ENCODE assay signal across 9 mouse cellular contexts in the genomic region with DNA sequence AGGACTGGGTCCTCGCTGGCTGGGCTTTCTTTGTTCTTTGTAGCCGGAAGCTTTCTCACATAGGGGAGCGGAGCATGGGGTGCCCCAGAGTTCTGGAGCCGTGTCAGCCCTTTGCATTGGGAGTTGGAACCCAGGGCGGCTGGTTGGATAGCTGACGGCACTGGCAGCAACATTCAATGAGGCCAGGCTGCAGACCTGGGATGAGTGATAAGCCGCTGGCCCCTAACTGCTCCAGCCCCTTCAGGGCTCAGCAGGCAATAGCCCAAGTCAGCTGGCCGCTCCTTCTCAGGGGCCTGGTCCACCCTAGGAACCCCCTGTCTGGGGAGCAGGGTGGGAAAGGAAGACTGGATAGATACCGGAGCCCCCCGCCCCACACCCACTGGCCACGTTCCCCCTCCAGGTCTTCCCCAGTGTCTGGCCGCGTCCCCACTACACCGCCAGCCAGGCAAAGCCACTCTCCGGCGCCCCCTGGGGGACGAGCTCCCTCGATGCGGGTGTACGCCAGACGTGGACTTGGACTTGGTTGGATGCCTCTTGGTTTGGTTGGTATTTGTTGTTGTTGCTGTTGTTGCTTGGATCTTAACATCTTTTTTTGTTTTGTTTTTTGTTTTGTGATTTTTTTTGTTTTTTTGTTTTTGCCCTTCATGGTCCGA. TPM values are rescaled to one million over a fixed set of nuclear protein-coding genes. Genes with fewer than 3 reads are reported as not detected.
DNase-seq lines count a peak whose midpoint lies in the region; ATAC-seq lines count a peak whose summit lies in the region.
"Had no signal": no experiment of that assay in that cellular context is flagged by ENCODE, and none has a peak within 500 bp of the region (broad histone marks: within the 10 kb centered on the region; RNA-seq: fewer than 3 reads in every experiment).

No protein-coding gene starts in this region.

- H3K9ac ChIP-seq in kidney, embryonic 16.5 days (replicated peaks; ENCODE audit: low read length), result no peak overlapping the region
- H3K9ac ChIP-seq in lung, embryonic 16.5 days (ENCODE audit: low read length), result peak overlapping the region; percentile 46

- peak overlapping the region; percentile 42 for H3K4me3 ChIP-seq in embryonic facial prominence, embryonic 10.5 days
- H3K4me3 ChIP-seq in heart, embryonic 10.5 days, result peak overlapping the region; percentile 37
- H3K4me3 ChIP-seq in kidney, embryonic 16.5 days (ENCODE audit: low read length), result no peak overlapping the region
- no peak overlapping the region for H3K4me3 ChIP-seq in lung, embryonic 16.5 days (ENCODE audit: low read length)
- H3K4me3 ChIP-seq: erythroblast, embryonic 14.5 days had no signal

- peaks cover 40% of the 10 kb centered on the region for H3K4me1 ChIP-seq in embryonic facial prominence, embryonic 10.5 days
- peaks cover 34% of the 10 kb centered on the region for H3K4me1 ChIP-seq in heart, embryonic 10.5 days
- peaks cover 30% of the 10 kb centered on the region for H3K4me1 ChIP-seq in kidney, embryonic 16.5 days (ENCODE audit: insufficient read depth, low read length)
- 0 out of 2 replicates have a peak, but pooled peaks cover 2% of the 10 kb centered on the region for H3K4me1 ChIP-seq in lung, embryonic 16.5 days (replicated peaks; ENCODE audit: control insufficient read depth, insufficient read depth, low read length)

- peak; percentile 65 for DNase-seq in right cerebral cortex, adult 18-20 months
- DNase-seq in right cerebral cortex, postnatal 36 days (ENCODE audit: low spot score in 2 of 2), result no peak
- peak; percentile 88 for DNase-seq in embryonic facial prominence, embryonic 10.5 days (ENCODE audit: low spot score)
- peak; percentile 88 for DNase-seq in heart, embryonic 10.5 days (ENCODE audit: low spot score)
- DNase-seq in retina, postnatal 1 day, result peak; percentile 78
- peak; percentile 81 for DNase-seq in urinary bladder, adult 2 months (ENCODE audit: low spot score)

- peaks cover 32% of the 10 kb centered on the region for H3K27me3 ChIP-seq in embryonic facial prominence, embryonic 10.5 days (replicated peaks; ENCODE audit: low read depth, poor library complexity, severe bottlenecking)
- peaks cover 35% of the 10 kb centered on the region for H3K27me3 ChIP-seq in heart, embryonic 10.5 days (ENCODE audit: insufficient read depth, poor library complexity, severe bottlenecking)
- H3K27me3 ChIP-seq in kidney, embryonic 16.5 days (ENCODE audit: insufficient read depth, low read length), result peaks cover 6% of the 10 kb centered on the region; the same call in 1 of the 2 replicates
- H3K27me3 ChIP-seq in lung, embryonic 16.5 days (ENCODE audit: control insufficient read depth, insufficient read depth, low read depth, low read length), result no peaks in the 10 kb centered on the region

- H3K27ac ChIP-seq in embryonic facial prominence, embryonic 10.5 days (replicated peaks), result peak overlapping the region; percentile 15; the same call in 1 of the 2 replicates
- peak overlapping the region; percentile 9; the same call in 1 of the 2 replicates for H3K27ac ChIP-seq in heart, embryonic 10.5 days
- no peak overlapping the region for H3K27ac ChIP-seq in kidney, embryonic 16.5 days (ENCODE audit: low read length)
- no peak overlapping the region for H3K27ac ChIP-seq in lung, embryonic 16.5 days (ENCODE audit: low read length)

- no peak for ATAC-seq in kidney, embryonic 16.5 days (ENCODE audit: low FRiP score, low TSS enrichment)
- peak; percentile 70; the same call in 1 of the 2 replicates for ATAC-seq in lung, embryonic 16.5 days (ENCODE audit: low read depth)

- peaks cover 19% of the 10 kb centered on the region for H3K36me3 ChIP-seq in embryonic facial prominence, embryonic 10.5 days (replicated peaks)
- peaks cover 16% of the 10 kb centered on the region for H3K36me3 ChIP-seq in heart, embryonic 10.5 days
- no peaks in the 10 kb centered on the region for H3K36me3 ChIP-seq in kidney, embryonic 16.5 days (ENCODE audit: insufficient read depth, low read length)
- peaks cover 7% of the 10 kb centered on the region; the same call in 1 of the 2 replicates for H3K36me3 ChIP-seq in lung, embryonic 16.5 days (ENCODE audit: control insufficient read depth, insufficient read depth, low read length)

- H3K9me3 ChIP-seq in embryonic facial prominence, embryonic 10.5 days, result no peaks in the 10 kb centered on the region
- H3K9me3 ChIP-seq in heart, embryonic 10.5 days, result no peaks in the 10 kb centered on the region
- H3K9me3 ChIP-seq in kidney, embryonic 16.5 days (ENCODE audit: low read length), result no peaks in the 10 kb centered on the region
- H3K9me3 ChIP-seq in lung, embryonic 16.5 days (ENCODE audit: control insufficient read depth, low read length), result no peaks in the 10 kb centered on the region

- 17% methylated on average over 22 of the region's 22 CpGs for WGBS in embryonic facial prominence, embryonic 10.5 days
- 17% methylated on average over 22 of the region's 22 CpGs for WGBS in heart, embryonic 10.5 days
- 23% methylated on average over 22 of the region's 22 CpGs for WGBS in kidney, embryonic 16.5 days
- WGBS in lung, embryonic 16.5 days, result 21% methylated on average over 22 of the region's 22 CpGs

- peak overlapping the region; percentile 31; the same call in 1 of the 2 replicates for H3K4me2 ChIP-seq in kidney, embryonic 16.5 days (replicated peaks; ENCODE audit: low read depth, low read length)
- peak overlapping the region; percentile 45 for H3K4me2 ChIP-seq in lung, embryonic 16.5 days (ENCODE audit: low read depth, low read length)

RNA-seq across cellular contexts. Expression of a gene that starts 14.1 kb away (rescaled TPM):
- 7.9 and 8.5 TPM in 2 replicates for polyA plus RNA-seq in embryonic facial prominence, embryonic 10.5 days (2016; fragmentation: Nextera tagmentation; extraction: Ambion mirVana)
- polyA plus RNA-seq in heart, embryonic 10.5 days (2016; fragmentation: Nextera tagmentation; extraction: Ambion mirVana), result 5.1 and 7.8 TPM in 2 replicates
- 6.1 and 7.5 TPM in 2 replicates for polyA plus RNA-seq in kidney, embryonic 16.5 days (2015; fragmentation: Nextera tagmentation; extraction: Ambion mirVana)
- polyA plus RNA-seq in lung, embryonic 16.5 days (2015; fragmentation: Nextera tagmentation; extraction: Ambion mirVana), result 7.2 and 7.9 TPM in 2 replicates
- 14.0 and 15.4 TPM in 2 replicates for polyA plus RNA-seq in urinary bladder, adult 2 months (2012; rRNA removed)

Comparison
In these comparisons a context has a peak if more than half of its experiments do, and no peak if none do; other contexts are left out.
1. DNase-seq: peak in right cerebral cortex, adult 18-20 months (single experiment), embryonic facial prominence, embryonic 10.5 days (single experiment), heart, embryonic 10.5 days (single experiment), retina, postnatal 1 day (single experiment) and urinary bladder, adult 2 months (single experiment); none in right cerebral cortex, postnatal 36 days (0 of 2).
2. H3K27ac ChIP-seq: peak in embryonic facial prominence, embryonic 10.5 days (single experiment) and heart, embryonic 10.5 days (single experiment); none in kidney, embryonic 16.5 days (single experiment) and lung, embryonic 16.5 days (single experiment).
3. H3K4me3 ChIP-seq: peak in embryonic facial prominence, embryonic 10.5 days (single experiment) and heart, embryonic 10.5 days (single experiment); none in kidney, embryonic 16.5 days (single experiment) and lung, embryonic 16.5 days (single experiment).